Mouse (Mus musculus) kidney, postnatal 36 days (tissue): ENCODE data around the gene Mif4gd.
"Not testable (repeated sequence)": the region's sequence is repeated elsewhere in the genome, so short reads cannot be mapped to it uniquely, and the experiment has no call there.

Experiments used
- DNase-seq, 2 experiments: peaks; one replicate each; pipeline ENCODE4 v3.0.0; 2021 to 2022; ENCODE audit warnings: mixed read lengths in 2 of 2

Mif4gd gene

GRCm38 (mm10) chr11:115612410-115613137 lies at the start of gene Mif4gd:
Gene Mif4gd, minus strand, starts transcription at chr11:115612969.
- DNase-seq = peak; percentile 94 to 96

DNA sequence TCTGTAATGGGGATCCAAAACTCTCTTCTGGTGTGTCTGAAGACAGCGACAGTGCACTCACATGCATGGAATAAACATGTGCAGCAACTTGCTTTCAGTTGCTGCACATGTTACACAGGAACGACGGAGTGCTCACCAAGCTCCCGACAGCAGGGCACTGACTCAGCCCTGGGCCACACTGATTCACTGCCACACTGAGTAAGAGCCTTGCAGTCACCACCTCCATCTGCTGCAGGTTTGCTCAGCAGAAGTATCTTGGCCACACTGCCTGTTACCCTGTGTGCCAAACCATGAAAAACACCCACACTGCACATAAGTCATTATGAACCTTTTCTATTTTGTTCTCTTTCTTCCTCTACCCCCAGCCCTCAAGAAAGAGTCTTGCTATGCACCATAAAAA lies 47.6 kb upstream of the Mif4gd start:
- no peak for DNase-seq

GRCm38 (mm10) chr11:115658521-115658920 lies 45.8 kb upstream of the Mif4gd start:
- no peak for DNase-seq

GRCm38 (mm10) chr11:115654128-115654527 lies 41.4 kb upstream of the Mif4gd start:
- DNase-seq = no peak

GRCm38 (mm10) chr11:115653194-115653593 lies 40.4 kb upstream of the Mif4gd start:
- no peak for DNase-seq

DNA sequence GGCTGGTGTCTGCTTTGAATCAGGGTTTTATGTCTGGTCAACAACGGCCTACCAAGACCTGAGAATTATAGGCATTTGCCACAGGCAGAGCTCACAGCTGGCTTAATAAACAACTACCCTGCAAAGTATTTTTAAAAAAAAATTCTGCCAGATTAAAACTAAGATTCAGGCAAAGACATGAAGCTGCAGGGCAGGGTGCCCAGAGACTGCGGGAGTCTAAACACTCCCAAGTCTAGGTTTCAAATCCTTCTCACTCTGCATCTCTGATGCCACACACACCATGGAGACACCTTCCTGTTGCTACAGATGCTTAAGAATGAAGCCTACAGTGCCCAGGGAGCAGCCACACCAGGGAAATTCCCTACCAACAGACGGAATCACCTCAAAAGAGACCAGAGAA lies 38.9 kb upstream of the Mif4gd start:
- DNase-seq = peak in 1 of 2 experiments; percentile 45

DNA sequence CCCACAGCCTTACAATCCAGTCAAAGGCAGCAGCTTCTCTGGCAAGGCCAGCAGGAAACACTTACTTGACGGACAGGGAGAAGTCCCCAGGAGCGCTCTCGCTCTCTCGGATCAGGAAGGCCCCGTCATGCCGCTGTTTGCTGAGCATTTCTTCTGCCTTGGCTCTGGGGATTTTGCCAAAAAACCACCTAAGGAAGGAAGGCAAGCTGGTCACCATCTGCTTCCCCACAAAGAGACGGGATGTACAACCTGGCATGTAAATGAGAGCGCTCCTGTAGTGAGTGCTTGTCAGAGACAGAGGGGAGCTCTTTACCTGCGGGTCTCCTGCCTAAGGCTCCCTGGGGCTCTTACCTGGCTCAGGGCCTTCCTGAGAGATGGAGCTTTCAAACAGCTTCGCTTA lies 36.9 kb upstream of the Mif4gd start:
- peak; percentile 32 to 37 for DNase-seq

GRCm38 (mm10) chr11:115647459-115647858 lies 34.7 kb upstream of the Mif4gd start:
- peak; percentile 68 to 74 for DNase-seq

- no peak for DNase-seq
These were observed 33.7 kb upstream of the Mif4gd start for GRCm38 (mm10) chr11:115646439-115646838.

DNA sequence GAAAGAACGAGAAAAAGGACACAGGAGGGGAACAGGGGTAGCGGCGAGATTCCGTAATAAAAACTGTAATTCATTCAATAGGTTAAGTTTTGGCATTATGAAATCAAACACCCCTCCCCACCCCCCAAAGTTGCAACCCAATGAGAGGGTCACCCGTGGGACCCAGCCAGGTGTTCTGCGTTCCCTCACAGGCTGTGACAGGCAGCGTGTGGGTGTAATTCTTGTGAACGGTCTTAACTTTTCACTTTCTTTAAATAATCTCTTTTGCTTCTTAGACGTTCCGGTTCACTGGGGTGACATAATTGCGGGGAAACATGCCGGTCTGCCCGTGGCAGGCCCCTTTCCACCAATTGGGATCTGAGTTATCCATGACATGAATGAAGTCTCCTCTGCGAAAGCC lies 32.7 kb upstream of the Mif4gd start:
- DNase-seq = not testable (repeated sequence)

GRCm38 (mm10) chr11:115644308-115644707 lies 31.5 kb upstream of the Mif4gd start:
- no peak for DNase-seq

- no peak for DNase-seq
These were observed 30.5 kb upstream of the Mif4gd start for GRCm38 (mm10) chr11:115643265-115643664.

GRCm38 (mm10) chr11:115642705-115643104 lies 29.9 kb upstream of the Mif4gd start:
- DNase-seq = no peak

- no peak for DNase-seq
These were observed 28.9 kb upstream of the Mif4gd start for GRCm38 (mm10) chr11:115641664-115642036.

DNA sequence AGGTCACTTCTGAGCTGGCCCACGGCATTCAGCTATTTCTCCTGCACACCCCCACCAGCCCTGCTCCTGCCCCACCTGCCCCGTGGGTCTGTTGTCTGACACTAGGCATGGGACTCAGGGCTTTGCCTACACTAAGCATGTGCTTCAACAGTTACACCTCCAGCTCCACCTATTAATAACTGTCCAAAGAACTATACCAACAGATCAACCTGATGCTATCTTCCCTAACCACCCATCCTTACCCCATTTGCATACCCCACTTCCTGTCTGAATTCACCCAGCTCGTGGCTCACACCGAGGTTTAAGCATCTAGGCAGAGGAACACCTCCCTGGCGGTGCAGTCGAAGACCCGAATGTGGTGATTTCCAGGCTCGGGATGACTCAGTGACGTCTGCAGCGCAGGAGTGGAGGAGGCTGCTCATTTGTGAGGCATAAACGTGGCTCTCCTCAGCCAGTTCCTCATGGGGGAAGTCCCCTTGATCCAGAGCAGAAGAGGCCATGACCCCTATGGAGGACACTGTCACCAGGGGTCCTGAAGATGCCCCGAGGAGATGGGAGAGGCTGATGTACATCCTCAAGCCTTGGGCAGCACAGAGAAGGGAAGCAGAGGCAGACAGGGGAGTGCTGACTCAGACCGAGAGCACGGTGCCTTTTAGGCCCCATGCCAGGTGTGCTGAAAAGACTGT lies 28.4 kb upstream of the Mif4gd start:
- no peak for DNase-seq

DNA sequence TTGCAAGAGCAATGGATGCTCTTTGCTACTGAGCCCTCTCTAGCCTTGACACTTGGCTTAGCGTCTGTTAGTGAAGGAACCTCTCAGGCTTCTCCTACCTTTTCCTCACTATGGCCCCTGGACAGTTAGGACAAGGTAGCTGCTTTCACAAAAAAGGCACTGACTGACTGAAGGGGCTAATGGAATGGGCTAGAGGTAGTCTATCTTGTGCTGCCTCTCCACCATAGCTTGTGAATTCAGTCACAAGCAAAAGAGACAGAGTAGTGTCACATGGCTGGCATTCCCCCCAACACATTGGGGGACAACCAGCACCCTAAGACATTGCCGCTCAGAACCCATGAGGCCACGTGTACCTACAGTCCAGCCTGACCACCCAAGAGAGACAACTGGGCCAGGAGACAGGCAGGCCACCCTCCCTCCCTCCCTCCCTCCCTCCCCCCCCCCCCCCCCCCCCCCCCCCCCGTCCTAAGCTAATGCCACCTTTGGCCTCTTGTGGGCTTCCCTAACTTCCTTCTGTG lies 27.6 kb upstream of the Mif4gd start:
- no peak for DNase-seq

DNA sequence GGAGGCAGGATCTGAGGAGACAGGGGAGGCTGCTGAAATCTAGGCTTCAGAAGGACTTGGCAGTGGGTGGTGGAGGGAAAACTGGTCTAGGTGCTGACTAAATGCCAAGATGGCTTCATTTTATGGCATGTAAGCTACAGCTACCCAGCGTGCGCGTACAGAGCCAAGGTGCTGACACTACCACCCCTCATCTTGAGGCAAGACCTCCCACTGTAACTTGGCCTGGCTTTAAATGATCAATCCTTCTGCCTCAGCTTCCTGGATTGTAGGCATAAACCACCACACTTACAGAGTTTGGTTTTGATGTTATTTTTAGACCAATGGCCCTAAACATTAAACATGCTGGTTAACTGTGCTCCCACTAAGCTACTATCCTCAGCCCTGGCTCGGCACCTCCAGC lies 26.8 kb upstream of the Mif4gd start:
- no peak for DNase-seq

DNA sequence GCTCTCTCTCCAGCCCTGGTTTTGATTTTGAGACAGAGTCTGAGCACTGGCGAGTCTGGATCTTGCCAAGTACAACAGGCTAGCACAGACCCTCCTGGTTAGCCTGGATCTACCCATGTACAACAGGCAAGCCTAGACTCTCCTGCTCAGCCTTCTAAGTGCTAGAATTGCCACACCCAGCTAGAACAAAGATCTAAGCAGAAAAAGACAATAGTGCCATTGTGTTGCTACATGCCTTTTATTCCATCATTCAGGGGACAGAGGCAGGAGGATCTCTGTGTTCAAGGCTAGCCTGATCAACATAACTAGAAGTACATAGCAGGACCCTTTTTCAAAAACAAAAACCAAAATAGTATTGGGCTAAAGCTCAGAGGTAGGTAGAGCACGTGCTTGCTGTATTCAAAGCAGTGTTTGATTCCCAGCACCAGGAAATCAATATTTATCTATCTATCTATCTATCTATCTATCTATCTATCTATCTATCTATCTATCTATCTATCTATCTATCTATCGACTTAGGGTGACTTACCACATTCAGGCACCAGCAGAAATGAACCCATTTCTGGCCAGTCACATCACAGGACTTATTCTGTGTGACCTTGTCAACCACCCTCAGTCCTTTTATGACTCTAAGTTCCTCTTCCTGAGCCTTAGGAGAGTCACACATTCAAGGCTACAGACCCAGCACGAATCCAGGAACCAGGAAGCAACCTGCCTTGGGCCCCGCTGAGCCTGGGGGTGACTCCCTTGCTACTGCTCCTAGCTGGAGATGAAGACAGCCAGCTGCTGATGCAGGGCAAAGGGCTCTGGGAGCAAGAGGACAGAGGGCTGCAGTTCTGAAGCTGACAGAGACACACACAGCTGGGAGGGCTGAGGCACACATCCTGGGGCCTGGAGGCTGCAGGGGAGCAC lies 26.0 kb upstream of the Mif4gd start:
- DNase-seq = no peak

DNA sequence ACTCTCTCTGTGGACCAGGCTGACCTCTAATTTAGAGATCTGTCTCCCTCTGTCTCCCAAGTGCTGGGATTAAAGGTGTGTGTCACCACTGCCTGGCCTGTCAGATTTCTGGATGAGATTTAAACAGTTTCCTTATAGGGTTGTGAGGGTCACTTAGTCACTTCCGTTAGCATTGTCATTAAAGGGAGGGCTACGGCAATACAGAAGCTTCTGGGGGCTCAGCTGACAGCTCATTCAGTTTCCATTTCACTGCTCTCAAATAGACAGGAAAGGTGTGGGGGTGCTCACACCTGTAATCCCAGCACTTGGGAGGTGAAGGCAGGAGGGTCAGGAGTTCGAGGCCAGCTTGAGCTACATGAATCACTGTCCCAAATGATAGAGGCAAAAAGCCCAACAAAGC lies 24.2 kb upstream of the Mif4gd start:
- no peak for DNase-seq

DNA sequence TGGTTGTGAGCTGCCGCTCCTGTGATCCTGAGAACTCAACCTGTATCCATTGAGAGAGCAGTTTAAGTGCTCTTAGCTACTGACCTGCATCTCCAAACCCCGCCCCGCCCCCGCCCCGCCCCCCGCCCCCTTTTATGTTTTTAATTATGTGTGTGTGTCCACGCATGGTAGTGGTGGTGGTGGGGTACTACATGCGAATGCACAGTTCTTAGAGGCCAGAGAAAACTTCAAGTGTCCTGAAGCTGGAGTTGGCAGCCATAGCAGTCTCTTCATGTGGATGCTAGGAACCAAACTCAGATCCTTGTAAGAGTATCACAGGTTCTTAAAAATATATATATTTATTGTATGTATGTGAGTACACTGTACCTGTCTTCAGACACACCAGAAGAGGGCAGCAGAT lies 22.7 kb upstream of the Mif4gd start:
- DNase-seq = no peak

DNA sequence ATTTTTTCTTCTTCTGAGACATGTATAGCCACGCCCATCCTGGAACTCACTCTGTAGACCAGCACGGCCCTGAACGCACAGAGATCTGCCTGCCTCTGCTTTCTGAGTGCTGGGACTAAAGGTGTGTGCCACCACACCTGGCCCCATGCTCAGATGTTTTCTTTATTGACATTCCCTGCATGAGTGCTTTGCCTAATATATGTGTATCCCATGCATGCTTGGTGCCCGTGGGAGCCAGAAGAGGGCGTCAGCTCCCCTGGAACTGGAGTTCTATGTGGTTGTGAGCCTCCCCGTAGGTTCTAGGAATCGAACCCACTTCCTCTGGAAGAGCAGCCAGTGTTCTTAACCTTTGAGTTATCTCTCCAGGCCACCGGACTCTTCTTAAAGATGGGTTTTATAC lies 22.3 kb upstream of the Mif4gd start:
- DNase-seq = no peak

DNA sequence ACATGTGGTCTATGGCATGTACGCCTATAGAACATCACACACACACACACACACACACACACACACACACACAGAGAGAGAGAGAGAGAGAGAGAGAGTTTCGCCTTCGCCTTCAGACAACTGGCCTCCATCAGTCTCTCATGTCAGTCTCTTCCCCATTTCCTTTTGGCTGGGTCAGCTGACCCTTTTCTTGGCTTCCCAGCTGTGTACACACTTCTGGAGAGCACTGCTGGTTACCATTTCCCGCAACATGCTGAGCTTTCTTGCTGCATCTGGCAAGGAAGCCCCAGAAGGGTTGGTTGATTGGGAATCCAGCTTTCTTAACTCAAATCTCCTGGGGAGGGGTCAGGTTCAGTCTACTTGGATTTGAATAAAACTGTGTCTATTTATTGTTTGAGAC lies 21.3 kb upstream of the Mif4gd start:
- DNase-seq = no peak

- DNase-seq = no peak
These were observed 20.1 kb upstream of the Mif4gd start for GRCm38 (mm10) chr11:115632862-115633261.
